Mouse (Mus musculus) right cerebral cortex, adult 18-20 months (tissue): ENCODE measurements around the gene Rps6ka1.
A peak's percentile ranks its signal among the peaks of the same experiment; 100 is the strongest.

Experiments used
- DNase-seq: peaks from one replicate; pipeline ENCODE4 v3.0.0; 2022; ENCODE audit warnings: mixed read lengths

Rps6ka1 gene

GRCm38 (mm10) chr4:133896984-133897383 lies 9.4 kb upstream of the Rps6ka1 start:
- no peak for DNase-seq

GRCm38 (mm10) chr4:133896002-133896401 lies 8.4 kb upstream of the Rps6ka1 start:
- no peak for DNase-seq

GRCm38 (mm10) chr4:133887249-133887648 lies 348 bp downstream of the Rps6ka1 start:
- no peak for DNase-seq

GRCm38 (mm10) chr4:133885991-133886501 lies 1.6 kb downstream of the Rps6ka1 start:
- no peak for DNase-seq

DNA sequence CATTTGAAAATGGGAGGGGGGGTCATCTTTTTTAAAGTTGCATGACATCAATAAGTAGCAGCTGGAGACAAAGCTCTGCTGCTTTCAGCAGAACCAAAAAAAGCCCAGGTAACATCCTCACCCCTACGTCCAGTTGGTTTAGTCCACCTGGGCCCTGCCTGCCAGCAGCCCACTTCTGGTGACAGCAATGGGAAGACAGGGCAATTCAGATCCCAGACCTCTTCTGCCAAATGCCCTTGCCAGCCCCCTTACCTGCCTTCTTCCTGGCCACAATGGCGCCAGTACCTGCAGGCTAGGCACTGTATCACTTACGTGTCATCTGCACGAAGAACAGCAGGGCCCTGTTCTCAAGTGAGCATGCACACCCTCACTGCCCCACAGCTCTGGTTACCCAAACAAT lies 2.3 kb downstream of the Rps6ka1 start:
- no peak for DNase-seq

DNA sequence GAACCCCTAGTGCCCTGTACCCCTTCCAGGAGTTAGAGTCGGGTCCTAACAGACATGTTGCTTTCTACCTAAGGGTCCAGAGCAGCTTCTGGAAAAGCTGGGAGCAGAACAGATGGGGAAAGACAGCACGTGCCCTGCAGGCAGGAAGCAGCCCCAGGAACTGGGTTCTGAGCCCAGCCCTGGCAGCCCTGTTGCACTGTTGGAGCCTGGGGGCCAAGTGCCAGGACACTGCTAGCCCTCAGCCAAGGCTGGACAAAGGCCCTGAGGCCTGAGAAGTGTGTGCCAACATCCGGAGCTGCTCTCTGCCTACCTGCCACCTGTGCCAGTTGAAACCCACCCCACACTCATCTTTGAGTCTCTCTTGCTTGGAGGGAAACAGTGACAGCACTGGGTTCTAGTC lies 2.7 kb downstream of the Rps6ka1 start:
- DNase-seq, result no peak

DNA sequence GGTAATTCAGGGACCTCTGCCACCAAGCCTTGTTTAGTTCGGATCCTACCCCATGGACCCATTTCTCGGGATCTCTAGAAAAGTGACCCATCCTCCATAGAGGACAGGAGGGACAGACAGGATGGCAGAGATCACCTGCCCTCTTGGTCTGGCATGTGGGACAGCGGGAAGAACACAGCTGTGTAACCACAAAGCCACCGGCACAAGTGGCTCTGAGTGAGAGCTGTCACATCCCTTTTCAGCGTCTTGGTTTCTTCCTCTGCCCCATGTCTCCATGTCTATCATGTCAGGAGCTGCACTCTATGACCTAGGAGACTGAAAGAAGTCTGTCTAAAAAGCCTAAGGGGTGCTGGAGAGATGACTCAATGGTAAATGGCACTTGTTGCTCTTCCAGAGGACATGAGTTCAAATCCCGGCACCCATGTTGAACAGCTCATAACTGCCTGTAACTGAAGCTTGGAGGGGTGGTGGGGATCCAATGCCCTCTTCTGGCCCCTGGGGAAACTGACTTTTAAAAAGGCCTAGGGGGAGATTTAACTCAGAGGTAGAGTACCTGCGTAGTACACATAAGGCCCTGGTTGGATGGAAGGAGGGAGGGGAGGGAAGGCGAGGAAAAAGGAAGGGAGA lies 3.4 kb downstream of the Rps6ka1 start:
- DNase-seq, result no peak

DNA sequence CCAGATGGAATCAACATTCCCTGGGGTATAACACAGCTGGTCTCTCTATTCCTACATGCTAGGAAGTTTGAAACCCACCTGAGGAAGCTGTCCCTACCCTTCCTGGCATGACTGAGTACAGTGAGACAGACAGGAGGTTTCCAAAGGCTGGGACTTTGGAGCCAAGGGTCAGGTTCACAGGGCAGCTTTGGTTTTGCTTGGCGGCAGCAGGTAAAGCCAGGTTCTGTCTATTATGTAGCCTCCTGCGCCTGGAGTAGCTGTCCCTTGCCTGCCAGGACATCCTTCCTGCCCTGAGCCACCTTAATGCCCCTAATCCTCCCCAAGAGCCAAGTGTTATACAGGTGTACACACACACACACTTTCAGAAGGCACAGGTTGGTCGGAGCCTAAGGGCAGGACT lies 5.7 kb downstream of the Rps6ka1 start:
- DNase-seq, result no peak

DNA sequence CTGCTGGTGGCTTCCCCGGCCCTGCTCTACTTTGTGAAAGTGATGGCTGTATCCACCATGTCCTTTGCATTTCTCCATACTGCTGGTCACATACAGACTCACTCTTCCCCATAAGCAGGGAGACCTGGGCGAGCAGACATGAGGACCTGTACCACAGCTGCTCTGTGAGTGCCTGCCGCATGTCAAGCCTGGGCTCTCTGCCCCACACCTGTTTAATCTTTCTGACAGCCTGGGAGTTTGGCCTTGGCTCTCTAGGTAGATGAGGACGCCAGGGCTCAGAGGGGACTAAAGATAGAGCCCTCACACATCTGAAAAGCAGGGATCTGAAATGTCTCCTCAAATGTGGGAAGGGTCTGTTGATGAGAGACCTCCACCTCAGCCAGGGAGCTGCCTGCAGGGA lies 6.2 kb downstream of the Rps6ka1 start:
- DNase-seq, result no peak

- DNase-seq, result no peak
Measured at GRCm38 (mm10) chr4:133879145-133879902, 8.3 kb downstream of the Rps6ka1 start.

- no peak for DNase-seq
Measured at GRCm38 (mm10) chr4:133877850-133878755, 9.5 kb downstream of the Rps6ka1 start.

DNA sequence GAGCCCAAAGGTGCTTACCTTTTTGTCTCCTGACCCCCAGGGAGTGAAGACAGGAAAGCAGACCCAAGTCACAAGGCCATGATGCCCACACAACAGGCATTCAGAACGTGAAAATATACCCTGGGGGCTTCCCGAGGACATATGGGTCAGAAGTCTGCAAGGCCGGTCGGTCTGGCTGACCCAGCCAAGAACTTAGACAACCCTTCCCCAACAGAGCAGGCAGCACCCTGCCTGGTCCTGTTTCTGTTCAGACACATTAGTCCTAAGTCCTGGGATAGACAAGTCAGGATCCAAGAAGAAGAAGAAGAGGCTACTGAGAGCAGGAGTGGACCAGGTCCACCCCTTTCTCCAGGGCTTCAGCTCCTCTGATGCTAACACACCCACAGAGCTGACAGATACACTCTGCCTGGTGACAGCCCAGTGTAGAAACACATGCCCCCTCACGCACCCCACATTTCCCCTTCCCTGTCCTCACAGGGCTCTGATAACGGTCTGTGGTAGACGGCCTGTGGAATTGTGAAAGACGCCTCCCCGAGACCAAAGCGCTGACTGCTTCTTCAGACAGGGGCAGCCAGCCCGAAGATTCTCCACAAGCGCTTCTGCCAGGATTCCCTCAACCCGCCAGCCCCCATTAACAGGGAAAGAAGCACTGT lies 12.6 kb downstream of the Rps6ka1 start:
- DNase-seq, result no peak

- no peak for DNase-seq
Measured at GRCm38 (mm10) chr4:133873926-133874864, 13.4 kb downstream of the Rps6ka1 start.

- no peak for DNase-seq
Measured at GRCm38 (mm10) chr4:133873431-133873851, 14.2 kb downstream of the Rps6ka1 start.

- no peak for DNase-seq
Measured at GRCm38 (mm10) chr4:133872812-133873300, 14.7 kb downstream of the Rps6ka1 start.

GRCm38 (mm10) chr4:133872222-133872811 lies 15.3 kb downstream of the Rps6ka1 start:
- DNase-seq, result no peak

- no peak for DNase-seq
Measured at GRCm38 (mm10) chr4:133865231-133865630, 22.4 kb downstream of the Rps6ka1 start.

DNA sequence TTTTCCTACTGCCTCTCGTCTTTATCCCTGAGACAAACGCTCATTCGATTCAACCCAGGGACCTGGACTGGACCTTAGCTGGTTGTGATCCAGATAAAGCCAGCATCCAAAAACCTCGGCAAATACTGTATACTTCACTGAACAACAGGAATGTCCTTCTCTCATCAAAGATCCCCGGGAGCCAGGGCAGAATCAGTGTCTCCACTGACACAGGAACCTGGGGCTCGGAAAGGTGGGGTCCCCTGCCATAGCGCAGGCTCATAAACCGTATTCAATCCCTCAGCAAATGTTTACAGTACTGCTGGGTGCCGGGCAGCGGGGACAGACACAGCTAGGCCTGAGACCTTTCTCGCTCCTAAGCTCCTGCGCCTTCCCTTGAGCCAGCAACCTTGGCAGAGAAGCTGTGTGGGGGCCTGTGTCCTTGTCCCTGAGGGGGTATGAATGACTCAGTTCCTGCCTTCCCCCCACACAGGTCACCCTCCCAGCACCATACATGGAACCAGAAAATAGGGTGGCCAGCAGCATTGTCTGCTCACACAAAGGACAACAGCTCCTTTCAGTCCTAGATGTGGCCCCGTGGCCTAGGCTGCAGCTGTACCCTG lies 23.1 kb downstream of the Rps6ka1 start:
- peak; percentile 38 for DNase-seq

DNA sequence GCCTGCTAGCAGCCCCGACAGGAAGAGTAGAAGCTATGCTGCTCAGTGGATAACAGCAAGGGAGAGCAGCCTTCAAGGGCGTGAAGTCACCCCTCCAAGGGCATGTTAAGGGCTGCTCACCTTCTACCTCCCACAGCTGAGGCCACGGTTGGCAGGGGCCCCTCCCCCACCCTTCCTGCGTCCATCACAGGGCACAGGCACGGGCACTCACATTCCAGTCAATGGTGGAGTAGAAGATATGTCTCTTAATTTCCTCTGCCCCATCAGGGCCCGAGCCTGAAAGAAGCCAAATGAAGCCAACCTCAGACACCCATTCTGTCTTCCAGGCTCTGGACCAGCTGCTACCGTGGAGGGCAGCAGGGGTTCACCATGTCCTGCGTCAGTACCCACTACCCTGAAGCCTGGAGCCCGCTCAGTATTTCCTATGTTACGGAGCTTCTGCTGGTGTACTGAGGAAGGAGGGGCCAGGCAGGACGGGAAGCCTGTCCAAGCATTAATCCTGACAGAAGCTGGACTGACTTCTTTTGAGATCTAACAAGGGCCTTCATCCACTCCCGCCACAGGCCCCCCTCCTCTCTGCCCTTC lies 23.7 kb downstream of the Rps6ka1 start:
- DNase-seq, result no peak

DNA sequence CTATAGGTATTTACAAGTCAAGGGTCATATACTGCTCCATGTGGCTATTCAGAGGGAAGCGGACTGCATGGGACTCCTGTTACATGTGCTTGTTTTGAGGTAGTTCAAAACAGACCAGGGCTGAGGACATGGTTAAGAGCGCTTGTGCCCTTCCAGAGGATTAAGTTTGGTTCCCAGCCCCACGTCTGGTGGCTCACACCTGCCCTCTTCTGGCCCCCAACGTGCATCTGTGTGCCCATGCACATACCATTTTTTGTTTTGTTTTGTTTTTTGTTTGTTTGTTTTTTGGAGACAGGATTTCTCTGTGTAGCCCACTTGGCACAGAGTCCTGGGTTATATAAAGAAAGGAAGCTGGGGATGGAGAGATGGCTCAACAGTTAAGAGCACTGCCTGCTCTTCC lies 30.1 kb downstream of the Rps6ka1 start:
- DNase-seq, result no peak
